In the genomic region with DNA sequence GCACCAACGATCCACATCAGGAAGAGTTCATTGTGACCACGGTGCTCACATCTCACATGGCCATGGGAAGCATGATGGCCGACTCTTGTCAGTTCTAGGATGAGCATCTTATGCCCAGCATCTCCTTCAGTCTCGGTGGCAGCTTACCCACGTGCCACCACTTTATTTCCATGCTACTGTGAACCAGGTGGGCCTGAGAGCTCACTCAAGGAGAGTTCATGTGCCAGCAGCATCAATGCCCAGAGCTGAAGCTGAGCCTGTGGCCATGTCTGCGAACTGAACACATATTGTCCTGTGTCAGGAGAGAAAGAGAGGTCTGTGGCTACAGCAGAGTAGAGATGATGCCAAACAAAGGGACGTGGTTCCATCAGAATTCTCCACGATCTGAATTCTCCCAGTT, we compare ENCODE assay signal across 21 mouse cellular contexts. TPM values are rescaled to one million over a fixed set of nuclear protein-coding genes. Genes with fewer than 3 reads are reported as not detected.
DNase-seq lines count a peak whose midpoint lies in the region; ATAC-seq lines count a peak whose summit lies in the region.
"Had no signal": no experiment of that assay in that cellular context is flagged by ENCODE, and none has a peak within 500 bp of the region (broad histone marks: within the 10 kb centered on the region; RNA-seq: fewer than 3 reads in every experiment).

No protein-coding gene starts in this region.

- H3K9ac ChIP-seq in heart, embryonic 11.5 days (ENCODE audit: low read depth, low read length) = no peak overlapping the region

- peak; percentile 75 for DNase-seq in heart, adult 11 months
- no peak for DNase-seq in heart, postnatal 36 days
- peak; percentile 66 for DNase-seq in heart, embryonic 10.5 days (ENCODE audit: low spot score)
- DNase-seq in right cerebral cortex, postnatal 25 days = peak; percentile 0
- DNase-seq in right cerebral cortex, postnatal 14 days = no peak
- DNase-seq: adrenal gland, adult 2 months; adrenal gland, adult 8-10 months; adrenal gland, postnatal 10 days; adrenal gland, postnatal 14 days; adrenal gland, postnatal 25 days; adrenal gland, postnatal 36 days; B cell, adult 2 months; cerebellum, adult 11 months; cerebellum, adult 11-12 months; cerebellum, adult 18-20 months had no signal

- H3K27me3 ChIP-seq in heart, embryonic 10.5 days (ENCODE audit: insufficient read depth, poor library complexity, severe bottlenecking) = no peaks in the 10 kb centered on the region
- H3K27me3 ChIP-seq in heart, embryonic 11.5 days (ENCODE audit: control insufficient read depth, insufficient read depth, low read length) = no peaks in the 10 kb centered on the region
- H3K27me3 ChIP-seq: CH12.LX, Patski had no signal

- H3K9me3 ChIP-seq in heart, embryonic 10.5 days = no peaks in the 10 kb centered on the region
- no peaks in the 10 kb centered on the region for H3K9me3 ChIP-seq in heart, embryonic 11.5 days (replicated peaks; ENCODE audit: control insufficient read depth, low read length)
- H3K9me3 ChIP-seq: G1E had no signal

- no peak overlapping the region for H3K4me3 ChIP-seq in heart, embryonic 10.5 days
- H3K4me3 ChIP-seq in heart, embryonic 11.5 days (ENCODE audit: low read depth, low read length) = no peak overlapping the region

- intact Hi-C loops in heart, postnatal 36 days (cut with DNase I) = no loop called here

- H3K4me1 ChIP-seq in heart, embryonic 10.5 days = no peaks in the 10 kb centered on the region
- H3K4me1 ChIP-seq in heart, embryonic 11.5 days (ENCODE audit: control insufficient read depth, insufficient read depth, low read length) = no peaks in the 10 kb centered on the region

- no peaks in the 10 kb centered on the region for H3K36me3 ChIP-seq in heart, embryonic 10.5 days
- no peaks in the 10 kb centered on the region for H3K36me3 ChIP-seq in heart, embryonic 11.5 days (ENCODE audit: control insufficient read depth, insufficient read depth, low read length)

- ATAC-seq in heart, embryonic 11.5 days (replicated peaks; ENCODE audit: insufficient number of reproducible peaks, low FRiP score, low TSS enrichment) = no peak
- ATAC-seq: activated CD4-positive, CD25-positive, alpha-beta regulatory T cell, adult 4 months; CD4-positive, CD25-positive, alpha-beta regulatory T cell, adult 4 months; Patski had no signal

- WGBS in heart, embryonic 10.5 days = 84% methylated on average over 8 of the region's 8 CpGs
- 80% methylated on average over 8 of the region's 8 CpGs for WGBS in heart, embryonic 11.5 days (ENCODE audit: insufficient replicate concordance)

- H3K27ac ChIP-seq in heart, embryonic 10.5 days = no peak overlapping the region
- no peak overlapping the region for H3K27ac ChIP-seq in heart, embryonic 11.5 days (ENCODE audit: low read depth, low read length)

- H3K4me2 ChIP-seq in heart, embryonic 11.5 days = no peak overlapping the region

RNA-seq across cellular contexts. Expression of a gene that starts 53.3 kb away (rescaled TPM):
- 1 to 10 TPM; 1.4 to 2.3 TPM for total RNA-seq in heart, postnatal 36 days (2021)
- polyA plus RNA-seq in heart, embryonic 10.5 days (2016; fragmentation: Nextera tagmentation; extraction: Ambion mirVana) = 0.31 and 0.47 TPM in 2 replicates
- 0.19 and 0.49 TPM in 2 replicates for polyA plus RNA-seq in heart, embryonic 11.5 days (2014; fragmentation: Nextera tagmentation; extraction: Ambion mirVana)

Comparison
In these comparisons a context has a peak if more than half of its experiments do, and no peak if none do; other contexts are left out.
1. DNase-seq: peak in heart, adult 11 months (single experiment), heart, embryonic 10.5 days (single experiment) and right cerebral cortex, postnatal 25 days (single experiment); none in heart, postnatal 36 days (0 of 2) and right cerebral cortex, postnatal 14 days (single experiment).